Mouse (Mus musculus) kidney, embryonic 14.5 days (tissue): ENCODE results near the gene Arl3. TPM values are rescaled to one million over a fixed set of nuclear protein-coding genes. Genes with fewer than 3 reads are reported as not detected.

Source experiments
- ATAC-seq: fragments of 200-750 bp; cut with Nextera tagmentation; 2 replicates; pipeline ENCODE4 v1.8.0; 2017; ENCODE audit warnings: moderate number of reproducible peaks, mild to moderate bottlenecking, moderate TSS enrichment, moderate library complexity; ENCODE audit not compliant: low FRiP score, low TSS enrichment
- H3K27ac ChIP-seq: fragments of 300-500 bp; sonication (generic); 2 replicates; pipeline ENCODE4 v1.5.1; 2014; ENCODE audit warnings: low read depth, mild to moderate bottlenecking, low read length, moderate library complexity, mixed read lengths
- H3K27me3 ChIP-seq: fragments of 300-500 bp; sonication (generic); 2 replicates; pipeline ENCODE4 v1.6.1; 2014; ENCODE audit warnings: mild to moderate bottlenecking, low read length; ENCODE audit not compliant: control insufficient read depth, insufficient read depth
- H3K36me3 ChIP-seq: fragments of 300-500 bp; sonication (generic); 2 replicates; pipeline ENCODE4 v1.6.1; 2014; ENCODE audit warnings: low read length, mixed read lengths; ENCODE audit not compliant: control insufficient read depth, insufficient read depth
- H3K4me1 ChIP-seq: fragments of 300-500 bp; sonication (generic); 2 replicates; pipeline ENCODE4 v1.6.1; 2014; ENCODE audit warnings: low read length, mixed read lengths; ENCODE audit not compliant: control insufficient read depth, insufficient read depth
- H3K4me2 ChIP-seq: fragments of 300-500 bp; sonication (generic); replicated peaks from 2 replicates; pipeline ENCODE4 v1.6.1; 2014; ENCODE audit warnings: low read depth, mild to moderate bottlenecking, low read length
- H3K4me3 ChIP-seq: fragments of 300-500 bp; sonication (generic); 2 replicates; pipeline ENCODE4 v1.5.1; 2014; ENCODE audit warnings: mild to moderate bottlenecking, low read length
- H3K9ac ChIP-seq: fragments of 300-500 bp; sonication (generic); 2 replicates; pipeline ENCODE4 v1.6.1; 2014; ENCODE audit warnings: low read depth, mild to moderate bottlenecking, low read length, moderate library complexity
- H3K9me3 ChIP-seq: fragments of 300-500 bp; sonication (generic); 2 replicates; pipeline ENCODE4 v1.6.1; 2016; ENCODE audit warnings: low read length; ENCODE audit not compliant: control insufficient read depth
- WGBS: fragments of 180-500 bp; shearing (Covaris S2); extraction: QIAGEN DNeasy Blood & Tissue Kit; methylation state at CpG from one replicate; pipeline ENCODE4 v1.1.7; 2014; 5-methylcytosine and 5-hydroxymethylcytosine counted together
- polyA plus RNA-seq: library from polyadenylated mRNA; unstranded; fragments of >200 nt; fragmentation: Nextera tagmentation; extraction: Ambion mirVana; gene quantifications from 2 replicates; pipeline ENCODE4 v1.2.1, GENCODE M21; 2014

Gene Arl3
- 98.3 and 182 TPM in 2 replicates for polyA plus RNA-seq

DNA sequence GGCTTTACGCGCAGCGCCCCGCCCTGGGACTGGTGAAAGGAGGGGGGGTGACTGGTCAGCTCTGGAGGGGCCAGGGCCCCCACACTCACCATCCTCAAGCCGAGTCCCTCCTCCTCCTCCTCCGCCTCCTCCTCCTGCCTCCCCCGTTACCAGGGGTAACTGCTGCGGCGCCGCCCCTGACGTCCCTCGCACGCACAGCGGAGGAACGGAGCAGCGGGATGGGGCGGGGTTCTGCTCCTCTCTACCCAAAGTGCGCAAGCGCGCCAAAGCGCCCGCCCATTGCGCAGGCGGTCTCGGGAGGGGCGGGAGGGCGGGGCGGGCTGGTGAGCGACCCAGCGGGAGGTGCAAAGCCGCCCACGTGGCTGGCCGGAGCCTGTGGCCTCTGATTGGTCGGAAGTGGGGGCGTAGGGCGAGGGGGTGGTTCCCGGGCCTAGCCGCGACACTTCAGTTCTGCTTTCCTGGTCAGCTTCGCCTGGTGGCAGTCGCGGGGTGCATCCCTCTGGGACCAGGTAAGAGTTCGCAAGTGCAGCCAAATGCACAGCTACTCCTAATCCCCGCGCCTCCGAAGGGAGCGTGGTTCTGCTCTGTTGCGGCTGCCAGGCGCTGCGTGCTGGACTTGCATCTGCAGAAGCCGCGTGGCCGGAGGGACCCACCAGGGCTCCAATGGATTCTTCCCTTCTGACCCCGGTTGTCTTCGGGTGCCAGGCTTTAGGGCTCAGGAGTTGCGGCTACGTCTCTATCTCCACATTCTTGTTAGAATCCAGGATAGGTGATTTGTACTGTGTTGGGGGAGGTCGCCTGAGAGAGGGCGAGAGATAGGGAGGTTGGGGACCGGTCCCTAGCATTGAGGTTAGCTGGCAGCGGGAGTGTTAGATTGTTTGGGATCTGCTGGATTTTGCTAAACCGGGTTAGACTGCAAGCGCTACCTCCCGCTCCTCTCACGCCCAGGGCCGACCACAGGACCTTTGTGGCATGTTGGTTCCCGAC is at the start of gene Arl3, which contains the start of gene Sfxn2:
Gene Arl3, minus strand, starts transcription at position 248 of the 987 bp plus-strand sequence.
Gene Sfxn2, plus strand, starts transcription at position 415 of the 987 bp plus-strand sequence.
- ATAC-seq, result peak; percentile 96
- no peaks in the 10 kb centered on the region for H3K36me3 ChIP-seq
- H3K27ac ChIP-seq, result peak within 1 kb of the TSS; percentile 30
- H3K4me3 ChIP-seq, result peak within 1 kb of the TSS; percentile 53
- WGBS, result under 1% methylated on average over 58 of the region's 67 CpGs
- H3K9me3 ChIP-seq, result no peaks in the 10 kb centered on the region
- no peaks in the 10 kb centered on the region for H3K27me3 ChIP-seq
- peaks cover 17% of the 10 kb centered on the region for H3K4me1 ChIP-seq
- H3K9ac ChIP-seq, result peak within 1 kb of the TSS; percentile 71
- H3K4me2 ChIP-seq, result peak within 1 kb of the TSS; percentile 76

DNA sequence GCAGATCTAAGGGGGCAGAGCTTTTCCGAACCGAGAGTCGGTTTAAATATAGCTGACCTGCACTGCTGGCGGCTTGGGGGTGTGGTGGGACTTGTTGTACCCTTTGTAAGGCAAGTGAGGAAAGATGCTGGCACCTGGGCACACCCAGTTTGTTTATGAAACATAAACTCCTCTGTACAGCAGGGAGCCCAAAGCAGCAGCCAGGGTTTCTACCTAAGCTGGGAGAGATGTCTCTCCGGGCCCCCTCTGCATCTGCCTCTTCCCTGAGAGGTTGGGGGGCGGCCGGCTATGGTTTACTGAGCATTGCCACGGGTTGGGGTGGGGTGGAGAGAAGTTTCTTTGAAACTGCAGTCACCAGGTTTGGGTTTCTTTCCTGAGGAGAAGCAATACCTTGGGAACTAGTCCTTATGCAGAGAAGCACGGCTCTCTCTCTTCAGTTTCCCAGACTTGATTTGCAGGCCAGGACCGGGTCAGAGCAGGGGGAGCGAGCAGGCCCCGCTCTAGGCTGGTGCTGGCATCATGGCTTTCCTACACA is 49.7 kb upstream of the Arl3 start:
- H3K36me3 ChIP-seq, result peaks cover 3% of the 10 kb centered on the region; the same call in 1 of the 2 replicates
- peak overlapping the region; percentile 60 for H3K4me2 ChIP-seq
- H3K4me3 ChIP-seq, result peak overlapping the region; percentile 29
- no peaks in the 10 kb centered on the region for H3K27me3 ChIP-seq
- H3K9ac ChIP-seq, result peak overlapping the region; percentile 58
- no peaks in the 10 kb centered on the region for H3K9me3 ChIP-seq
- H3K27ac ChIP-seq, result peak overlapping the region; percentile 90
- peaks cover 64% of the 10 kb centered on the region for H3K4me1 ChIP-seq
- ATAC-seq, result no peak
- 18% methylated on average over 12 of the region's 12 CpGs for WGBS

DNA sequence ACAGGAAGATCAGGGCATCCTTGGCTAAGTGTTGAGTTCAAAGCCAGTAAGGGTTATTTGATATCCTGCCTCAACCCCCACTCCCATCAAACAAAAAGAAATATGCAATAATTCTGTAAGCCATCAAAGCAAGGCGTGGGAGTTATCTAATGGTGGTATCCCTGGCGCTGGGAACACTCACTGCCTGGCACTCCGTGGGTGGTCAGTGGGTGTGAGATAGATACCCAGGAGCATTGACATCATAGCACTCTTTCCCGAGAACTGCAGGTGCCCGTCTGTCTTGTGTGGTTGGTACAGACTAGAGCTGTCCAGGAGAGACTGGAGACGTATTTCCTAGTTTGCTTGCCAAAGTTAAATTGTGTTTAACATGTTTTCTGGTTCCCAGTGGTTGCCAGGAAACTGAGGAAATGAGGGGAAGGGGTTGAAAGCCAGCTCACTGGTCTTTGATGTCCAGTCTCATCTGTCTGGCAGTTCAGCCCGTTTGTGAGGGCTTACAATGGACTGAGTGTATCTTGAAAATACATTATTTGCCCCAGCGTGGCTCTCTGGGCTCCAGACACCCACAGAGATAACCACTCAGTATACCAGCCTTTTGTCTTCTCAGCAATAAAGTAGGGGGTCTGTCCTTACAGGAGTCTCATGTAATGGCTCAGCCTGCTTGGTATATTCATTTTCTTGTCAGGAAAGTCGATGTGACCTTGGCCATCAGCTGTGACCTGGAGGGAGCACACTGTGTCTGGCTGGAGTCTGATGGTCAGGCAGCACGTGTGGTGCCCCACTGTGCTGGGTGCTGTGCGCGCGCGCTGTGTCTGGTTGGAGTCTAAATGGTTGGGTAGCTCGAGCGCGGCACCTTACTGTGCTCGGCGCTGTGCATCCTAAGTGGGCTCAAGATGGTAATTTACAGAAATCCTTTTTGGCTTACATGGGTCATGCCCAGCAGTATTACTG is 48.5 kb upstream of the Arl3 start:
- Histone ChIP-seq H3K9ac (no peak overlapping the region), H3K27ac (0 out of 2 replicates have a peak overlapping the region, but pooled peaks have one; percentile 2), H3K27me3 (no peaks in the 10 kb centered on the region), H3K36me3 (peaks cover 3% of the 10 kb centered on the region; the same call in 1 of the 2 replicates), H3K4me3 (no peak overlapping the region), H3K4me1 (peaks cover 65% of the 10 kb centered on the region), H3K4me2 (no peak overlapping the region; the same call in 1 of the 2 replicates), H3K9me3 (no peaks in the 10 kb centered on the region)
- ATAC-seq, result no peak
- 64% methylated on average over 19 of the region's 19 CpGs for WGBS

DNA sequence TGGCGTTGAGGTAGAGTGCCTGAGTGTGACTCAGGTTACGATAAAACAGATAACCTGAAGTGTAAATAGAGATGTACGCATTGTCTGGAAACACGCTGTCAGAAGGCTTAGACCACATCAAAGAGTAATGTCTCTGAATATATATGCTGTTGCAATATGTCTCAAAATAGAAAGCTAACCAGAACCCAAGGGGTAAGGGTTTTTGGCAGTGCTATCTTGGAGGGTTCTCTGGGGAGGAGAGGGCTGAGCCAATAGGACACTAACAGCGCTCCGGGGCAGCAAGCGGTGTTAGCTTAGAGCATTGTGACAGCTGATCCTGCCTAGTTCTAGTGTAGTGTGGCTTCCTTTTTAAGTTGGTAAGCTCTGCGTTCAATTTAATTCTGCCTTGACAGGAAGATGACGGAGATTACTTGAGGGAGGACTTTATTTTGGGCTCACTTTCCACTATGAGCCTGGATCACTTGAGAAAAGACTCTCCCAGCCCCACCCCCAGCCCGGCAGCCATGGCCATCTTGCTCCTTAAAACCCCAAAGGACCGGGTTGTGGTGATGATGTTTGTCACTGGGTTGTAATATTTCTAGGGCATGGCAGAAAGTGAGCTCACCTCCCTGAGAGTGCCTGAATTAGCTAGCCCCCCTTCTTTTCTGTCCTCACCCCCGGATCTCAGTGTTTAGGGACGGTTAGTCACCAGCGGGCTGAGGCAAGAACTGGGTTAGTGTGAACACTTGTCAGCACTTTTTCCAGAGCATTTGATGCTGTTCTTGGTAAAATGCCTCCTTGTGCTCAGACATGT is 47.2 kb upstream of the Arl3 start:
- Histone ChIP-seq H3K27ac (no peak overlapping the region), H3K9me3 (no peaks in the 10 kb centered on the region), H3K4me2 (no peak overlapping the region), H3K4me3 (no peak overlapping the region), H3K36me3 (peaks cover 3% of the 10 kb centered on the region; the same call in 1 of the 2 replicates), H3K9ac (no peak overlapping the region), H3K4me1 (peaks cover 66% of the 10 kb centered on the region), H3K27me3 (no peaks in the 10 kb centered on the region)
- WGBS, result 68% methylated on average over 14 of the region's 14 CpGs
- no peak for ATAC-seq

DNA sequence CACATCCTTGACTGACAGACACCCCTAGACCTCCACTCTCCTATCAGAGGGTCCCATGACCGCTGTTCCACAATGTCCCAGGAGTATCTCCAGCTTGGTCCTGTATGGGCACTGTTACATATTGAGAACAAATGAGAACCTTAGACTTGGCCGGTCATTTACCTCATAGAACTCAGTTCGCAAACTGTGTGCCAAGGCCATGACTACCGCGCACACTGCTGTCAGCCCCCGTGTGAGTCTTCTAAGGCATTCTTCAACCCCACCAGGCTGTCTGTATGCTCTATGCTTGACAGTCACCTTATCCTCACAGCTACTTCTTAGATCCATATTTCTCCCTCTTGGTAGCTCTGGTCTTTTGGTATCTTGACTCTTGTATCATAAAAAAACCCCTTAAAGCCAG is 46.5 kb upstream of the Arl3 start:
- Histone ChIP-seq H3K27ac (no peak overlapping the region), H3K4me1 (peaks cover 59% of the 10 kb centered on the region), H3K9ac (no peak overlapping the region), H3K4me3 (no peak overlapping the region), H3K27me3 (no peaks in the 10 kb centered on the region), H3K36me3 (no peaks in the 10 kb centered on the region; the same call in 1 of the 2 replicates), H3K4me2 (no peak overlapping the region), H3K9me3 (no peaks in the 10 kb centered on the region)
- ATAC-seq, result no peak
- WGBS, result 97% methylated on average over 6 of the region's 6 CpGs

DNA sequence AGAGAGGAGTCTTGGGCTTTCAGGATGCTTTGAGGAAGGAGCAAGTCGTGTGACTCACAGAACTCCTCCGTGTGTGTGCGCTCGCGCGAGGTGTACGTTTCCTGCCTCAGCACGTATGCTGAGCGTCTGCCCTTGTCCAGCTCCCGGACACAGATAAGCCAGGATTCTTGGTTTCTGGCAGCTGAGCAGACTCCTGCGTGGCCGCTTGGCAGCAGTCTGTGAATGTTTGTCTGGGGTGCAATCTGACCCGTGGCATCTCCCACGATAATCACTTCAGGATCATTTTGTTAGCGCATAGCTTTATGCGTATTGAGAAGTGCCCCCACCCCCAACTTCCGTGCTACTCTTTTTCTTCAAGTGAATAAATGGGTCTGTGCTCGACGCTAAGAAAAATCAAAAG is 46.0 kb upstream of the Arl3 start:
- Histone ChIP-seq H3K4me3 (no peak overlapping the region), H3K36me3 (peaks cover 2% of the 10 kb centered on the region; the same call in 1 of the 2 replicates), H3K27ac (no peak overlapping the region), H3K9me3 (no peaks in the 10 kb centered on the region), H3K4me2 (no peak overlapping the region), H3K4me1 (peaks cover 54% of the 10 kb centered on the region), H3K27me3 (no peaks in the 10 kb centered on the region), H3K9ac (no peak overlapping the region)
- WGBS, result 48% methylated on average over 19 of the region's 19 CpGs
- no peak for ATAC-seq

DNA sequence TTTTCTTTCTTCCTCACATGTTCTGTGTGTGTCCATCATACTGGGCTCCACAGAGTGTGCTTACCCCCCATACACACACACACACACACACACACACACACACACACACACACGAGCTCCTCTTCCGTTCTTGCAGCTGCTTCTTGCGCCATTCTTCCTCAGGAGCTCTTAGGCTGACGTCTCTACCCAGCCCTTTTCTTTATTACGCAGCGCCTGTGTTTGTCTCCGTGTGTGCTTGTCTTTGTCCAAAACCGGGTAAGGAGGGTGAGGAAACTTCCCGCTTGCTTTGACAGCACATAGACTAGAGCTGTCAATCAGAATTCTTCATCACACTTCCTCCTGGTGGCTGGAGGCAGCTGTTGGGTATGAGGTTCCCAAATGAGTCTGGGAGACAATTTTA is 45.3 kb upstream of the Arl3 start:
- Histone ChIP-seq H3K27me3 (no peaks in the 10 kb centered on the region), H3K36me3 (peaks cover 9% of the 10 kb centered on the region; the same call in 1 of the 2 replicates), H3K4me2 (no peak overlapping the region), H3K4me3 (no peak overlapping the region), H3K27ac (no peak overlapping the region), H3K9ac (no peak overlapping the region), H3K4me1 (peaks cover 47% of the 10 kb centered on the region), H3K9me3 (no peaks in the 10 kb centered on the region)
- 78% methylated on average over 9 of the region's 9 CpGs for WGBS
- ATAC-seq, result no peak

DNA sequence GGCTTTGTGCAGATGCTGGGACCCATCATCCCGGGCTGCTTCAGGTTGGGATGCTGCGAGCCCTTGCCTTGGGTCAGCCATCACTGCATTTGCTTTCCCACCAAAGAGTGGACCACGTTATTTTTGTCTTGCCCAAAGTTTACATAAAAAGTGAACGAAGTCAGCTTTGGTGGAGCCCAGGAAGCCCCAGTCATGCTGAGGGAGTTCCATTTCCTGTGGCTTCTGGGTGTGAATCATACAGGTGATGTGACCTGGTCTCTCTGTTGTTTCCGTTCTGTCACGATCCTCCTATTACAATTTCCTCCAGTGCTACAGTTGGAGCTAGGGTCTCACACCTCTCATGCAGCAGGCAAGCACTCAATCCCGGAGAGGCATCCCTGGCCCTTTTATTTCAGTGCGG is 44.4 kb upstream of the Arl3 start:
- Histone ChIP-seq H3K4me3 (no peak overlapping the region), H3K27me3 (no peaks in the 10 kb centered on the region), H3K27ac (no peak overlapping the region), H3K4me2 (no peak overlapping the region), H3K4me1 (peaks cover 38% of the 10 kb centered on the region), H3K9ac (no peak overlapping the region), H3K9me3 (no peaks in the 10 kb centered on the region), H3K36me3 (peaks cover 10% of the 10 kb centered on the region; the same call in 1 of the 2 replicates)
- no peak for ATAC-seq
- 82% methylated on average over 8 of the region's 8 CpGs for WGBS
